Mouse (Mus musculus) left cerebral cortex, postnatal 36 days (tissue): ENCODE data around the gene Il31. TPM values are rescaled to one million over a fixed set of nuclear protein-coding genes. Genes with fewer than 3 reads are reported as not detected.

ENCODE experiments used
- DNase-seq, 2 experiments: peaks; one replicate each; pipeline ENCODE4 v3.0.0; 2021 to 2022; ENCODE audit warnings: low spot score in 2 of 2, mixed read lengths in 1 of 2
- intact Hi-C: fragments of 180-260 bp; cut with DNase I; formaldehyde crosslinking; loops from one replicate; pipeline ENCODE4 v1.15.1; 2025
- total RNA-seq, 2 experiments: library from RNA; stranded (reverse); gene quantifications; 2 replicates each; pipeline ENCODE4 v1.2.3; 2021

Il31 gene
- total RNA-seq, 2 experiments from 2014 or later, result not detected

GRCm38 (mm10) chr5:123489935-123490334 is 646 bp upstream of the Il31 start:
- intact Hi-C loops, result loop anchor here (10.0 kb wide), 1 partner anchor 235 kb away; the partner anchor contains the start of gene Wdr66
- no peak for DNase-seq

- no peak for DNase-seq
- intact Hi-C loops, result no loop called here
These were observed 1.5 kb downstream of the Il31 start for GRCm38 (mm10) chr5:123487659-123488395.

GRCm38 (mm10) chr5:123473817-123474216 is 15.5 kb downstream of the Il31 start:
- intact Hi-C loops, result no loop called here
- DNase-seq, result no peak

- DNase-seq, result no peak
These were observed 18.4 kb downstream of the Il31 start for GRCm38 (mm10) chr5:123470784-123471400.

GRCm38 (mm10) chr5:123464638-123465037 is 24.7 kb downstream of the Il31 start:
- intact Hi-C loops, result no loop called here
- no peak for DNase-seq

More at GRCm38 (mm10) chr5:123470784-123471400, 18.4 kb downstream of the Il31 start:
- intact Hi-C loops, result no loop called here

- DNase-seq, result no peak
- intact Hi-C loops, result no loop called here
These were observed 27.9 kb downstream of the Il31 start for GRCm38 (mm10) chr5:123461420-123461819.

- intact Hi-C loops, result no loop called here
These were observed 37.4 kb downstream of the Il31 start for GRCm38 (mm10) chr5:123451886-123452285.

GRCm38 (mm10) chr5:123444849-123445334 is 44.4 kb downstream of the Il31 start:
- no peak for DNase-seq
- intact Hi-C loops, result loop anchor here (2.0 to 5.0 kb wide), 2 partner anchors 54 to 167 kb away; no protein-coding TSS in a partner anchor

More at GRCm38 (mm10) chr5:123451886-123452285, 37.4 kb downstream of the Il31 start:
- no peak for DNase-seq

GRCm38 (mm10) chr5:123444069-123444468 is 45.2 kb downstream of the Il31 start:
- intact Hi-C loops, result loop anchor here (2.0 to 5.0 kb wide), 2 partner anchors 55 to 168 kb away; no protein-coding TSS in a partner anchor
- DNase-seq, result peak; percentile 61 to 76

GRCm38 (mm10) chr5:123442283-123442682 is 47.0 kb downstream of the Il31 start:
- DNase-seq, result no peak
- intact Hi-C loops, result loop anchor here (5.0 kb wide), 1 partner anchor 170 kb away; no protein-coding TSS in a partner anchor

- intact Hi-C loops, result loop anchor here (5.0 kb wide), 1 partner anchor 172 kb away; no protein-coding TSS in a partner anchor
- no peak for DNase-seq
These were observed 48.6 kb downstream of the Il31 start for GRCm38 (mm10) chr5:123440664-123441063.

- intact Hi-C loops, result loop anchor here (5.0 to 10.0 kb wide), 2 partner anchors 172 to 185 kb away; partner anchors contain the start of gene Wdr66
These were observed 49.3 kb downstream of the Il31 start for GRCm38 (mm10) chr5:123439941-123440340.

GRCm38 (mm10) chr5:123439312-123439711 is 50.0 kb downstream of the Il31 start:
- intact Hi-C loops, result loop anchor here (10.0 kb wide), 1 partner anchor 185 kb away; the partner anchor contains the start of gene Wdr66
- no peak for DNase-seq

More at GRCm38 (mm10) chr5:123439941-123440340, 49.3 kb downstream of the Il31 start:
- DNase-seq, result no peak

- intact Hi-C loops, result loop anchor here (10.0 kb wide), 1 partner anchor 184 kb away; the partner anchor contains the start of gene Wdr66
- no peak for DNase-seq
These were observed 50.9 kb downstream of the Il31 start for GRCm38 (mm10) chr5:123438381-123438780.

- intact Hi-C loops, result loop anchor here (2.0 to 10.0 kb wide), 2 partner anchors 58 to 182 kb away; partner anchors contain the start of gene Wdr66
- peak in 1 of 2 experiments; percentile 41 for DNase-seq
These were observed 52.5 kb downstream of the Il31 start for GRCm38 (mm10) chr5:123436780-123437175.

- intact Hi-C loops, result loop anchor here (2.0 to 10.0 kb wide), 2 partner anchors 57 to 181 kb away; partner anchors contain the start of gene Wdr66
- DNase-seq, result no peak
These were observed 53.1 kb downstream of the Il31 start for GRCm38 (mm10) chr5:123436071-123436779.

- DNase-seq, result no peak
- intact Hi-C loops, result loop anchor here (10.0 kb wide), 1 partner anchor 178 kb away; the partner anchor contains the start of gene Wdr66
These were observed 56.9 kb downstream of the Il31 start for GRCm38 (mm10) chr5:123432305-123432874.

- intact Hi-C loops, result loop anchor here (10.0 kb wide), 1 partner anchor 177 kb away; the partner anchor contains the start of gene Wdr66
- peak in 1 of 2 experiments; percentile 25 for DNase-seq
These were observed 57.6 kb downstream of the Il31 start for GRCm38 (mm10) chr5:123431524-123432304.
